Mouse (Mus musculus) inflammation-experienced regulatory T-cells, adult 6 months (primary cell): ENCODE results near the gene Col26a1. TPM values are rescaled to one million over a fixed set of nuclear protein-coding genes. Genes with fewer than 3 reads are reported as not detected.
"Not testable (repeated sequence)": the region's sequence is repeated elsewhere in the genome, so short reads cannot be mapped to it uniquely, and the experiment has no call there.

Experiments
- ATAC-seq: one replicate; pipeline ENCODE4 v1.8.0; 2017
- polyA plus RNA-seq, 3 experiments: library from polyadenylated mRNA; unstranded; fragments of 100-300 nt; shearing (Covaris generic); gene quantifications; one replicate each; pipeline ENCODE4 v1.2.1; 2017

Col26a1 gene
- polyA plus RNA-seq, 3 experiments from 2014 or later = not detected

DNA sequence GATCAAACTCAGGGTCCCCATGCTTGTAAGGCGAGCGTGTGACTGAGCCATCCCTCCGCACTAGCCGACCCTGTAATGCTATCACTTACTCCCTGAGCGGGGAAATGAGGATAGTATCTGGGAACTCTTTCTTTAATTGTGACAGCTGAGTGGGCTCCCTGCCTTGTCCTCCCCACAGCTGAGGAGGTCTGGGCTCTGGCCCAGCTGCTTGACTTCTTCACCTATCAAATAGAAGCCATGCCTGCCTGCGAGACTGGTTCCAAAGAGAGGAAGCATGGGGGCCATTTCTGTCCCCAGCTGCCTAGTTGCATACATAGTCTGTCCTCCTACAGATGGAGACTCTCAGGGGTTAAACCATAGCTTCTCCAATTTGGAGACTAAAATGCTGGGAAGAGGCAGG is 78.0 kb downstream of the Col26a1 start:
- ATAC-seq = no peak

DNA sequence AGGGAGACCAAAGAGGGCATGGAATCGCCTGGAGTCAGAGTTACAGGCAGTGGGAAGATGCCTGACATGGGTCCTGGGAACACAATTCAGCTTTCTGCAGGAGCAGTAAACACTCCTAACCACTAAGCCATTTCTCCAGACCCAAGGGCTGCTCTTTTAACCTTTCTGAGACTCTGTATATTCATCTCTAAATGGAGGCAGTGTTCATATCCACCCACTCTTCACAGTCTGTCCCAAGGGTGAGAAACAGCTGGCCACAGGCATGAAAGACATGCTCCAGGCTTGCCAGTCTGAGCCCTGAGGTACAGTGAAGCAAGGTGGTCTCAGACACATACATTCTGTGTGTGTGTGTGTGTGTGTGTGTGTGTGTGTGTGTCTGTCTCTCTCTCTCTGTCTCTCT is 78.8 kb downstream of the Col26a1 start:
- no peak for ATAC-seq

DNA sequence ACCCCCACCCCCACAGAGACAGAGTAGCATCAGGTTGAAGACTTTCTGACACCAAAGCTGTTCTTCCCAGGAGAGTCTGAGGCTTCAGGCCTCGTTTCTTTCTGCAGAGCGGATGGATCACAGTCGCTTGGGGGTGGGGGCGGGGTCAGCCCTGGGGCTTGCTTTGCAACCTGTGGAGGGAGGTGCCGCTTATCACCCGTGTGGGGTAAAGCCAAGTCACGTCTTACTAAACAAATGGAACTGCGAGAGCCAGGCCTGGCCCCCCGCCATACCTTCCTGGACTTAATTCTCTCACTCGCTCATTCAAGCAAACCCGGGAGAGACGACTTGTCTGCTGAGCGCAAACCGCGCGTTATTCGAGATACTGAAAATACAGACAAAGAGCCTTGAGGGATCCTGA is 80.3 kb downstream of the Col26a1 start:
- no peak for ATAC-seq

DNA sequence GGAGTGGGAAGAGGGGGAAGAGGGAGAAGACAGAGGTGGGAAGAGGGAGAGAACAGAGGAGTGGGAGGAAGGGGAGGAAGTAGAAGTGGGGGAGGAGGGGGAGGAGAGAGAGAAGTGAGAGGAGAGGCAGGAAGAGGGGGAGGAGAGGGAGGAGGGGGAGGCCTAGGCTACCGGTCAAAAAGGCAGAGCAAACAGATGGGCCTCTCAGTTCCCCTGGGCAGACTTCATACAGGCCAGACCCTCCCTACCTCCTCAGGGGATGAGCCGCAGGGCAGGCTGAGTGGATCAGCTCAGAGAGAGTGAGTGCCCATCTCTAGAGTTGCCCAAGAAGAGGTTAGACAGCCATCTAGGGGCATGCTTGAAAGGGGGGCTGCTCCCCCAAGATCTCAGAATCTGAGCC is 86.1 kb downstream of the Col26a1 start:
- no peak for ATAC-seq

DNA sequence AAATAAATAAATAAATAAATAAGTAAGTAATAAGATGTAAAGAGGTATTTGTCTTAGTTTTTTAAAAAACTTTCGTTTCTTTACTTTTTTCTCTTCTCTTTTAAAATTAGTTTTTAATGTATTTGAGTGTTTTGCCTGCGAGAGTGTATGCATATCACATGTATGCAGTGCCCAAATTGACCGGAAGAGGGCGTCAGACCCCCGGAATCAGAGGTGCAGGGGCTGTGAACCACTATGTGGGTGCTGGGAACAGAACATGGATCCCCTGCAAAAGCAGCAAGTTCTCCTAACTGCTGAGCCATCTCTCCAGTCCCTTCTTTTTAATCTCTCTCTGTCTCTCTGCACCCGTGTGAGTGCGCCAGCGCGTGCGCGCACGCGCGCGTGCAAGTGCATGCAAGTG is 89.2 kb downstream of the Col26a1 start:
- ATAC-seq = no peak

DNA sequence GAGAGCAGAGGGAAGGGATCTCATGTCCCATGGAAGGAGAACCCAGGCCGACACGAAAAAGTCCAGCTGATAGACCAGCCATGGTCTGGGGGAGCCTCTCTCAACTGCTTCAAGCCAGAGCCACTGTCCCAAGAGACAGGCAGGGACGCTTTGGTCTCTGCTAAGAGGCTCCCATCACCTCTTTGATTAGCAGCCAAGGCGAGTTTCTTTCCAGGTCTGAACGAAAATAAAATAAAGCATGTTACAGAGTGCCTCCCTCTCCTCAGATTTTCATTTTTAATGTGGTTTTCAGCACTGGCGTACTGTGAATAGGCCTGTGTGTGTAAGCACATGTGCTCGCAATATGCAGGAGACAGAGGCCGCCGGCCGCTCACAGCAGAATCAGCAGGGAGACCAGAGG is 90.5 kb downstream of the Col26a1 start:
- no peak for ATAC-seq

DNA sequence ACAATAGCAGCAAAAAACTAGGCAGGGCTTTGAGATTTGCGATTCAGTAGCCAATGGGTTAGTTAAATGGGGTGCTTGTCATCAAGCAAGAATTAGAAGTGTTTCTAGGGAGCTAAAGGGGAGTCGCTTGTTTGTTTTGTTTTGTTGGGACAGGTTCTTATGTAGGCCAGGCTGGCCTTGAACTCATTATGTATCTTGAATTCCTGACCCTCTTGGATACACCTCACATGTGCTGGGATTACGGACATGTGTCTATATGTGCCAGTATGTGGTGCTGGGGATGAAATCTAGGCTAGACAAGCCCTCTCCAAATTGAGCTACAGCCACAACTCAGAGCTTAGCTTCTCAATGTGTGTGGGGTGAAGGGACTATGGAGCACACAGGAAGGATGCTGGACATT is 91.8 kb downstream of the Col26a1 start:
- ATAC-seq = no peak

DNA sequence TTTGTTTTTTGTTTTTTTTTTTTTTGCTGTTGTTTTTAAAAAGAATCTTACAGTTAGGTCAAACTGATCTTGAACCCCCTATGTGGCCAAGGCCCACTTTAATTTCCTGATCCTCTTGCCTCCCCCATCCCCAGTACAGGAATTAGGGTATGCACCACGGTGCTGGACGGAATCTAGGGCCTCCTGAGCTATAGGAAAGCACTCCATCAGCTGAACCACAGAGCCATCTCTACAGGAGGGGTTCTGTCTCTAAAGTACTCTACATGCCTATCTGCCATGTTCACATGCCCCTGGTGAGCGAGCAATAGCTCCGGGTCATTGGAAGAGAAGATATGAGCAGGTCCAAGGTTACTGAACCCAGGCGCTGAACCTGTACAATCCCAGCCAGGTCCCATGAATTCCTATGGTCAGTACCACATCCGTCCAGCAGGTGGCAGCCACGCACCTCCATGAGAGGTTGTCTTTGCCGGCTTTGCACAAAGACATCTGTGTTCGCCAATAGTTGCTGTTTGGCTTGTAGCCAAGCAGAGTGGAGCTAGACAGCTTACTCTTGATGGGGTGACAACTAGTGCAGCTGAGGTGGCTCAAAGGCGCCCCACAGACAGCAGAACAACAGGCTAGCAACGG is 92.3 kb downstream of the Col26a1 start:
- peak; percentile 21 for ATAC-seq

DNA sequence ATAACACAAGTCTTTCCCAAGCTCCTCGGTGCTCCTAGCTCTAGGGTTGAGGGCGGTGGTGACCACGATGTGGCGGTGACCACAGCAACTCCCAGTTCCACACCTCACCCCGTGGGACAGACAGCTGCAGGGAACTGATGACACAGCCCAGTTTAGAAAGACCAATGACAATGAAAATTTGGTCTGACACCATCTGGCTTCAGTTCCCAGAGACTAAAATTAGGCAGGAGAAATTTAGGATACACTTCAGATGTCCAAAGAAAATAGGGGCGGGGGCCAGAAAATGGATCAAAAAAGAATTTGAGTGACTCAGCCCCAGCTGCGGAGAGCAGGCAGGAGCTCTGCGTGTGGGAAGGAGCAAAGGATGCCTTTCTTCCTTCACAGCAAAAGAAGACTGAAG is 98.5 kb downstream of the Col26a1 start:
- no peak for ATAC-seq

DNA sequence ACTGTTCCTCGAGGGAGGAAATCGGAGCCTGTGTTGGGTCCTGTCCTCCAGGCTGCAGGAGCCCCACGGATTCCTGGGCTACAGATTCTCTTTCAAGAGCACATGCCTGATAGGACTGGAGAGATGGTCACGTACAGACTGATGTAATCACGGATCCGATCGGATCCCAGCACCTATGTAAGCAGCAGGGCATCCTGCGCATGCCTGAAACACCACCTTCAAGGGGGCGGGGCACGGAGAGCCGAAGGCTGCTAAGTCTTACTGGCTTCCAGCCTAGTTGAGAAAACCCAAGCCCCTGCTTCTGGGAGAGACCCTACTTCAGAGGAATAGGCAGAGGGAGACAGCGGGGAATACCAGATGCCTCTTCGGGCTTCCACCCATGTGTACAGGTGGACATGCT is 100.4 kb downstream of the Col26a1 start:
- ATAC-seq = no peak

DNA sequence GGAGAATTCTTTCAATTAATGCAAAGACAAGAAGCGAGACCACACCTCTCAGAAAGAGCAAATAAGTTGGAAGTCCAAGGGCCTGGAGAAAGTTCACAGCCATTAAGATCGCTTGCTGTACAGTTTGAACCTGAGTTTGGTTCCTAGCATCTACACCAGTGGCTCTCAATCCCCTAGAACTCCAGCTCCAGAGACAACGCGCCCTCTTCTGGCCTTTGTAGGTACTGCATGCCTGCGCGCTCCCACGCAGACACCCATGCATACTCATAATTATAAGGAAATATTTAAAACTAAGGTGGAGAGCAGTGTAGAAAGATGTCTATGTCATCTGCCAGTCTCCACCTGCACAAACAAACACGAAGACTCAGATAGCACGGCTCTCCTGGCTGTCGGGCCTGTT is 102.5 kb downstream of the Col26a1 start:
- ATAC-seq = no peak

- ATAC-seq = no peak
Measured at GRCm38 (mm10) chr5:136779946-136780345, 103.1 kb downstream of the Col26a1 start.

- no peak for ATAC-seq
Measured at GRCm38 (mm10) chr5:136775548-136775947, 107.5 kb downstream of the Col26a1 start.

DNA sequence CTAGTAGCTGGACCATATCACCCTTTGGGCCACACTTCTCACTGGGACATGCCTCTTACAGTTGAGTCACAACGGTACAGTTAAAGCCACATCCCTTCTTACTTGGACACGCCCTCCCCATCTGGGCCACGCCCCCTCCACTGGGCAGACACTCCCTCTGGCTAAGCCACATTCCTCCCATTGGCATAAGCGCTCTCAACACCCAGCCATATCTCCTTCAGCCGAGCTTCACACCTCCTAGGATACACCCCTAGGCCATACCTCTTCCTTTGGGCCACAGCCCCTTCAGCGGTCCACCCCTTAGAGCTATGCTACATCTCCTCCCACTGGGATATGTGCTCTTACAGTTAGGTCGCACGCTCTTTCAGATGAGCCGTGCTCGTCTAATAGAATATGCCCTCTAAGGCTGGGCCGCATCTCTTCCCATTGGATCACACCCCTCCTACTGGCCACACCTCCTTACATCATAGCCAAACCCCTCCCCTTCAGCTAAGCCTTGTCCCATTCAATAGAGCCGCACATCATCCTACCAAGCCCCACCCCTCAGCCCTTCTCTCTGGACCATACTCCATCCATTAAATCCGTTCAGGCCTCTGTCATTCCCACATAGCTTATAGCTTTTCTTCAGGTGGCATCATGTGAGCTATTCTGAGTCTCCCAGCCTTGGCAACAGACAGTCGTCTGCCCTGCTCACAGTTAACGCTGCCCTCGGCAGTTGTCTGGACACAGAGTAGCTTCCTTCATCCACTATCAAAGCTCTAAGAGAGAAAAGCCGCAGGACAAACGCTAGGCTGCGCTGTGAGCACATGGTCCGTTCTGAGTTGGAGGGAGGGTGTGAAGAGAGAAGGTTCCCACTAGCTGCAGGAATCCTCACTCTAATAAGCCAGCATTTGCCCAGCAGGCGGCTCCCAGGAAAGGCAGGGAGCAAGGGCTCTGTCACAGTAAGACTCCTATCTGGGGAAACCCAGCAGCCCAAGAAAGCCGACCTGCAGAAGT is 109.7 kb downstream of the Col26a1 start:
- no peak for ATAC-seq

DNA sequence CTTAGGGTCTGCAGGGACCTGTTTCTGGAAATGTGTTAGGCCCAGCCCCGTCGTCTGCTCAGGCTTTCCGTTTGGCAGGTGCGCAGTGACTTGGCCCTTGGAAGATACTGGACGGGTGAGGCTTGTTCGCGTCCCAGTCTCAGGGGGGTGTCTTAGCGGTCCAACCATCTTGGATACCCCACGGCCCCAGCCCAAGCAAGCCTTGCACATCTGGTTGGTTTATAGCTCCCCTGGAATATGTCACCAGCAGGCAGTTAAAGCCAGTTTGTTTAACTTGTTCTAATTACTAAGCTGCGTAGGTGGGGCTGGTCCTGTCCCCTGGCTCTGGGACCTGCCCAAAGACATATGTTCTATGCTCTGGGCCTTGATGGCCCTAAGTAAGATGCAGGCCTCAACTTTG is 111.9 kb downstream of the Col26a1 start:
- ATAC-seq = no peak

GRCm38 (mm10) chr5:136767304-136767703 is 115.7 kb downstream of the Col26a1 start:
- ATAC-seq = no peak

- no peak for ATAC-seq
Measured at GRCm38 (mm10) chr5:136764157-136764669, 118.8 kb downstream of the Col26a1 start.

- no peak for ATAC-seq
Measured at GRCm38 (mm10) chr5:136760345-136760744, 122.7 kb downstream of the Col26a1 start.

- no peak for ATAC-seq
Measured at GRCm38 (mm10) chr5:136759781-136760180, 123.2 kb downstream of the Col26a1 start.

- ATAC-seq = no peak
Measured at GRCm38 (mm10) chr5:136755696-136756095, 127.3 kb downstream of the Col26a1 start.

GRCm38 (mm10) chr5:136754053-136754591 is 128.9 kb downstream of the Col26a1 start:
- ATAC-seq = no peak

DNA sequence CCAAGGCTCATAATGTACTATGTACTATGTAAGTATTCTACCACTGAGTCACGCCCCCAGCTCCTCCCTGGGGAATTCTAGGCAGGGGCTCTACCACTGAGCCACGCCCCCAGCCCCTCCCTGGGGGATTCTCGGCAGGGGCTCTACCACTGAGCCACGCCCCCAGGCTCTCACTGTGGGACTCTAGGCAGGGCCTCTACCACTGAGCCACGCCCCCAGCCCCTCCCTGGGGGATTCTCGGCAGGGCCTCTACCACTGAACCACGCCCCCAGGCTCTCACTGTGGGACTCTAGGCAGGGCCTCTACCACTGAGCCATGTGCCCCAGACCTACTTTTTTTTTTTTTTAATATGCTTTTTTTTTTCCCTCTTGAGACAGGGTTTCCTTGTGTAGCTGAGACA is 129.8 kb downstream of the Col26a1 start:
- ATAC-seq = not testable (repeated sequence)

DNA sequence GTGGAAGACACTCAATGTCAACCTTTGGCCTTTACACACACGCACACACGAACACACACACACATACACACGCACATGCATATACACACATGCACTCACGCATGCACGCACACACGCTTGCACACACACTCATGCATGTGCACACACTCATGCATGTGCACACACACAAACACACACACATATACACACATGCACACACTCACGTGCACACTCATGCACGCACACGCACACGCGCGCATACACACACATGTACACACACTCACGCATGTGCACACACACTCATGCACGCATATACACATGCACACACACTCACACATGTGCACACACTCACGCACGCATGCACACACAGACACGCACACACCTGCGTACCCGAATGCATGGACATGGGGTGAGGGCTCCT is 130.9 kb downstream of the Col26a1 start:
- ATAC-seq = no peak

DNA sequence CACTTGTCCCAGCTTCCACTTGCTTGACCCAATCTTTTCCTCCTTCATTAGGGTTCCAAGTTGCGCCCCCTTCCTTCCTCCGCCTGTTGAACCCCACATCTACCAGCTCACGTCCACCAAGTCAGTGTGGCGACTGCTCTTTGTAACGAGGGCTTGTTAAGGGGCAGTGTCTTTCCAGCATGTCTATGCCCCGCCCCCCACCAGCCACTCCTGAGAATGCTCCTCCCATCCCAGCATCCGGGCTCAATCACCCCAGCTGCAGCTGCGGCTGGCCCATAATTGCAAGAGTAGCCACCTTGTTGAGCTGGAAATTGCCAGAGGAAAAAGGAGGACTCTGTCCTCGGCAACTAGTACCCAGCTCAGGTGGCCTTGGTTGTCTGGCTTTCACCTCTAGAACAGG is 136.4 kb downstream of the Col26a1 start:
- ATAC-seq = no peak
